Mouse (Mus musculus) midbrain, embryonic 11.5 days (tissue): ENCODE data around the gene Ikzf3. TPM values are rescaled to one million over a fixed set of nuclear protein-coding genes. Genes with fewer than 3 reads are reported as not detected.

ENCODE experiments used
- ATAC-seq: fragments of 200-750 bp; cut with Nextera tagmentation; 2 replicates; pipeline ENCODE4 v1.8.0; 2017; ENCODE audit warnings: moderate TSS enrichment, moderate library complexity; ENCODE audit not compliant: low FRiP score
- DNase-seq: peaks from one replicate; pipeline ENCODE4 v3.0.0; 2015; ENCODE audit warnings: low spot score; ENCODE audit errors: missing footprints
- H3K27ac ChIP-seq: fragments of 300-500 bp; sonication (generic); 2 replicates; pipeline ENCODE4 v1.5.1; 2014; ENCODE audit warnings: low read depth, low read length
- H3K27me3 ChIP-seq: fragments of 300-500 bp; sonication (generic); 2 replicates; pipeline ENCODE4 v1.6.1; 2014; ENCODE audit warnings: mild to moderate bottlenecking, low read length, moderate library complexity, mixed read lengths; ENCODE audit not compliant: control insufficient read depth, insufficient read depth
- H3K36me3 ChIP-seq: fragments of 300-500 bp; sonication (generic); 2 replicates; pipeline ENCODE4 v1.6.1; 2014; ENCODE audit warnings: mild to moderate bottlenecking, low read length, moderate library complexity, mixed read lengths; ENCODE audit not compliant: control insufficient read depth, insufficient read depth
- H3K4me1 ChIP-seq: fragments of 300-500 bp; sonication (generic); 2 replicates; pipeline ENCODE4 v1.6.1; 2014; ENCODE audit warnings: low read length; ENCODE audit not compliant: control insufficient read depth, insufficient read depth
- H3K4me2 ChIP-seq: fragments of 300-500 bp; sonication (generic); 2 replicates; pipeline ENCODE4 v1.6.1; 2014; ENCODE audit warnings: mild to moderate bottlenecking, moderate library complexity
- H3K4me3 ChIP-seq: fragments of 300-500 bp; sonication (generic); 2 replicates; pipeline ENCODE4 v1.5.1; 2014; ENCODE audit warnings: low read depth, low read length
- H3K9ac ChIP-seq: fragments of 300-500 bp; sonication (generic); 2 replicates; pipeline ENCODE4 v1.6.1; 2014; ENCODE audit warnings: low read length
- H3K9me3 ChIP-seq: fragments of 300-500 bp; sonication (generic); 2 replicates; pipeline ENCODE4 v1.6.1; 2016; ENCODE audit warnings: low read length; ENCODE audit not compliant: control insufficient read depth
- WGBS: fragments of 180-500 bp; shearing (Covaris S2); extraction: QIAGEN DNeasy Blood & Tissue Kit; methylation state at CpG from one replicate; pipeline ENCODE4 v1.1.7; 2014; 5-methylcytosine and 5-hydroxymethylcytosine counted together
- polyA plus RNA-seq: library from polyadenylated mRNA; unstranded; fragments of >200 nt; fragmentation: Nextera tagmentation; extraction: Ambion mirVana; gene quantifications from 2 replicates; pipeline ENCODE4 v1.2.1, GENCODE M21; 2014

Gene Ikzf3
- polyA plus RNA-seq, 1 experiment from 2014 or later = 0.18 TPM

DNA sequence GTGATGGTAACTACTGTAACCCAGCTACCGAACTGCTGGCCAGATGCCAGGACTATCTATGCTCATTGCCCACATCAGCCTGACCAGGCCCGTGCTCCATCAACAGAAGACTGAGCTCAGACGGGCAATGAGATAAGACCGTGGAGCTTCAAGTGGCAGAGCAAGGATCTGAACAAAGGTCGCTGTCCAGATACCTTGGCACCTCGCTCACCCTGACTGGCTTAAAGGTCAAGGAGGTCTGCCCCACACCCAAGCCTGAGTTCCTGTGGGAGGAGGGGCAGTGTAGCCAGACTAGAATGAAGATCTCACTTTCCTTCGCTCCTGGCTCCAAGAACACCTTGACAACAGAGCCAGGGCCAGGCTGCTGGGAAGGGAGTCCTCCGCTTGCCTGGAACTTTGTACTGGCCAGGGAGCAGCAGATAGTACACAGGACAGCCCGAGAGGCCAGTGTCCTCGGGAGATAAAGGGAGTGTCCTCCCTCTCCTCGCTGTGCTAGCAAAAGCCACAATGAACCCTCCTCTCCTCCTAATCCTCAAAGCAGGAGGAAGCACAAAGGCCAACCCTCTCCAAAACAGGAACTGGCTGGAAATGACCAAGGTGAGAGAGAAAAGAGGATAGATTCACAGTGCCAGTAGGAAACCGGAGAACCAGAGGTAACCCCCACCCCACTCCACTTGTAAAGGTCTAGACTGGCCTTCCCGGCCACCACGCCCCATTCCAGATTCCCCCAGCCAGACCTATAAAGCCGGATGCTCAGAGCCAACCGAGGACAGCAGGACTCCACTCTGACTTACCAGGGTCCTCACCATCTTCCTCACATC, 34.7 kb upstream of the Ikzf3 start:
- Histone ChIP-seq H3K27ac (peak overlapping the region; percentile 20; the same call in 1 of the 2 replicates), H3K27me3 (no peaks in the 10 kb centered on the region), H3K4me1 (peaks cover 3% of the 10 kb centered on the region; the same call in 1 of the 2 replicates), H3K4me2 (no peak overlapping the region), H3K9me3 (no peaks in the 10 kb centered on the region), H3K9ac (no peak overlapping the region), H3K4me3 (no peak overlapping the region), H3K36me3 (peaks cover 2% of the 10 kb centered on the region; the same call in 1 of the 2 replicates)
- WGBS = 71% methylated on average over 16 of the region's 16 CpGs
- ATAC-seq = no peak
- DNase-seq = no peak

DNA sequence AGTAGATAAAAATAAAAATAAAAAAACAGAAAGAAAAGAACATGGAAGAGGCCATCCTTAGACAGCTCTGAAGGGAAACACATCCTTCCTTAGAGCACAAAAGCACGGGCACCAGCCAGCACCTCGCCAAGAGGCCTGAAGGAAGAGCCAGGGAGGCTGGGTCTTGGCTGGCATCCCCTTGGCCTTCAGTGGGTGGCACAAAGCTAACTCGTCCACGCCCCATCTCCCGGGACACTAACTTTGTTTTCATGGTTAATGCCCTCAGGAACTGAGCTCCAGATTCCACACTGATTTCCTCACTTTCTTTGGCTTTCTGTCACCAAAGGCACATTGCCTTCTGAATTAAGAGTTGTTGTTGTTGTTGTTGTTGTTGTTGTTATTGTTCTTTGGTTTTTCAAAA, 31.9 kb upstream of the Ikzf3 start:
- ATAC-seq (no peak), DNase-seq (no peak)
- Histone ChIP-seq H3K27me3 (no peaks in the 10 kb centered on the region), H3K9ac (no peak overlapping the region), H3K4me3 (no peak overlapping the region), H3K4me2 (no peak overlapping the region), H3K9me3 (no peaks in the 10 kb centered on the region), H3K4me1 (no peaks in the 10 kb centered on the region), H3K27ac (no peak overlapping the region), H3K36me3 (peaks cover under 1% of the 10 kb centered on the region; the same call in 1 of the 2 replicates)
- WGBS = 88% methylated on average over 5 of the region's 5 CpGs

DNA sequence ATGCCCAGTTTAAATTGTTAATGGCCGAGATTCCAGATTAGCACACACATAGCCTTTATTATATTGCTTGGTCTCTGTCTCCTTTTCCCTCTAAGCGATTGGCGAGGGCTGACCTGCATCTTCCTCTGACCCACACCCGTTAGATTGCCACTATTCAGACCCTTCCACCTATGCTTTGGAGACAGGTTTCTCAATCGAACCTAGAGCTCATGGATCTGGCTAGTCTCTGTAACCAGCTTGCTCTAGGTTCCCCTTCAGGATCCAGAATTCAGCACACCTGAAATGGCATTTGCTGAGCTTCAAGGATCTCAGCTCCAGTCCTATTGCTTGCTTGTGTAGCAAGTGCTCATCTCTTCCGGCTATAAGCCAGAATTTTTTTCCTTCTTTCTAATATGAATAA, 23.6 kb upstream of the Ikzf3 start:
- no peak overlapping the region for H3K4me3 ChIP-seq
- DNase-seq (no peak), ATAC-seq (no peak)
- no peak overlapping the region for H3K27ac ChIP-seq
- no peaks in the 10 kb centered on the region for H3K4me1 ChIP-seq
- no peaks in the 10 kb centered on the region for H3K9me3 ChIP-seq
- H3K4me2 ChIP-seq = no peak overlapping the region
- no peaks in the 10 kb centered on the region for H3K27me3 ChIP-seq
- H3K9ac ChIP-seq = no peak overlapping the region
- H3K36me3 ChIP-seq = no peaks in the 10 kb centered on the region
- WGBS = 85% methylated on average over 6 of the region's 6 CpGs

DNA sequence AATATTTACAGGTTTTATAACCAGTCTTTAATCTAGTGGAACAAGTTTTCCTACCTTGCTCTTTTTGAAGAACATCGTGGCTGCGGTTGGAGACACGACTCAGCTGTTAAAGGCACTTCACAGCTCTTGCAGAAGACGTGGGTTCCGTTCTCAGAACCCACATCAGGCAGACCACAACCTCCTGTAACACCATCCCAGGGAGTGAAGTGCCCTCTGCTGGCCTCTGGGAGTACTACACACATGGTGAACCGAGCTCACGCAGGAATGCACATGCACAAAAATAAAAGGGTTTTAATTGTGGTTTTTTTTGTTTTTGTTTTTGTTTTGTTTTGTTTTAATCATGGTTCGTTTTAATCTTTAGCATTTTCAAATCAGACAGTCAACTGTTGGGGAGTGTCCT, 22.5 kb upstream of the Ikzf3 start:
- WGBS = 88% methylated on average over 8 of the region's 8 CpGs
- Histone ChIP-seq H3K27me3 (no peaks in the 10 kb centered on the region), H3K4me3 (no peak overlapping the region), H3K36me3 (no peaks in the 10 kb centered on the region), H3K27ac (no peak overlapping the region), H3K9me3 (no peaks in the 10 kb centered on the region), H3K4me1 (no peaks in the 10 kb centered on the region), H3K9ac (no peak overlapping the region), H3K4me2 (no peak overlapping the region)
- ATAC-seq = no peak
- DNase-seq = no peak

DNA sequence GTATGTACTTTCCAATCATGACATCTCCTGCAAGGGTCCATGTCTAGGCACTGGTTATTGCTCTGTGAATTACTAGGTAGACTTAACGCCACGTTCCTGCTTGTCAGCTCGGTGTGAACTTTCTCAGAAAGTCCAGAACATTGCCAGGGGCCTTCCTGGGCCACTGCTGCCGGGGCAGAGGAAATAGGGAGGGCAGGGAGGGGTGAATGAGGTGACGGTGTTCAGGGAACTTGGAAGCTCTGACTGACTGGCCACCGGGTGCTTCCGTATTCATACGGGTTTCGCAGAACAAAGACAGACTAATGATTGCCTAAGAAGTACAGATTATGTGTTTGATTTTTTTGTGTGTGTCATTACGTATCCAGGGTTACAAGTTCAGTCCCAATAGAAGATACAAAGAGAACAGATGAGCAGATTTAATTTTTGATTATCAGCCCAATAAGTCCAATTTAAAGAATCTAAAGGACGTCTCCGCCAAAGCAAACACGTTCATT, 18.1 kb upstream of the Ikzf3 start:
- Histone ChIP-seq H3K27ac (no peak overlapping the region), H3K27me3 (no peaks in the 10 kb centered on the region; the same call in 1 of the 2 replicates), H3K9ac (no peak overlapping the region), H3K36me3 (no peaks in the 10 kb centered on the region), H3K4me3 (no peak overlapping the region), H3K9me3 (no peaks in the 10 kb centered on the region), H3K4me2 (no peak overlapping the region), H3K4me1 (no peaks in the 10 kb centered on the region)
- DNase-seq (peak; percentile 64), ATAC-seq (no peak)
- WGBS = 78% methylated on average over 13 of the region's 13 CpGs

DNA sequence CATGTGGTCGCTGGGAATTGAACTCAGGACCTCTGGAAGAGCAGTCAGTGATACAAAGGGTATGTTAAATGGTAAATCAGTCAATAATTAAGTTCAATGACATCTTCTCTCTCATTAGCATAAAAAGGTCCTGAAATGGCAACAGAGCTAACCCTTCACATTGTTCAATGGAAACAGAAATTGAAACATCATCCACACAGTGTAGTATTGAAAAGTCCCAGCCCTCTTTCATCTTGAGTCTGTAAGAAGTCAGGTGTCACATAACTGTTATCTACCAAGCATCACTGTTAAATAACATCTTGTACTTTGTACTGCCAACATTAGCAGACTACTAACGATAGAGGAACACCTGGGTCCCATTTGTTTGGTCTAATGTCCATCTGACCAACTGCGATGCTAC, 17.2 kb upstream of the Ikzf3 start:
- H3K4me1 ChIP-seq = no peaks in the 10 kb centered on the region
- WGBS = 87% methylated on average over 3 of the region's 3 CpGs
- no peaks in the 10 kb centered on the region for H3K36me3 ChIP-seq
- no peak overlapping the region for H3K27ac ChIP-seq
- no peak overlapping the region for H3K4me3 ChIP-seq
- no peak for ATAC-seq
- no peaks in the 10 kb centered on the region; the same call in 1 of the 2 replicates for H3K27me3 ChIP-seq
- DNase-seq = no peak
- no peaks in the 10 kb centered on the region for H3K9me3 ChIP-seq
- H3K9ac ChIP-seq = no peak overlapping the region
- H3K4me2 ChIP-seq = no peak overlapping the region

DNA sequence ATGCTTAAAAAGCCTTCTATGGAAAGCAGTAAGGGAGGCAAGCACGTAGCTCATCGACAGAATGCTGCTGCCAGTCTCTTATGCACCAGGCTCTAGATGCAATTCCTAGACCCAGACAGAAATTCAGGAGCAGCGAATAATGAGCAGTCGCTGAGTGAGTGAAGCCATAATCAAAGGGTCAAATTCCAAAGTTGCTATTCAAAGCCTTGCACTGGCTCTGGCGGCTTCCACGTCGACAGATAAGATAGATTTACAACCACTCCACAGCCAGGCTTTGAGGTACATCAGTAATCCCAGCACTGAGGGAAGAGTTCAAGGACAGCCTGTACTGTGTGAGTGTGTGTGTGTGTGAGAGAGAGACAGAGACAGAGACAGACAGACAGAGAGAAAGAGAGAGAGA, 15.1 kb upstream of the Ikzf3 start:
- Histone ChIP-seq H3K36me3 (no peaks in the 10 kb centered on the region), H3K27ac (no peak overlapping the region), H3K4me1 (no peaks in the 10 kb centered on the region), H3K9me3 (no peaks in the 10 kb centered on the region), H3K9ac (no peak overlapping the region), H3K4me2 (no peak overlapping the region), H3K4me3 (no peak overlapping the region), H3K27me3 (no peaks in the 10 kb centered on the region; the same call in 1 of the 2 replicates)
- 63% methylated on average over 7 of the region's 7 CpGs for WGBS
- no peak for ATAC-seq
- DNase-seq = peak; percentile 77

DNA sequence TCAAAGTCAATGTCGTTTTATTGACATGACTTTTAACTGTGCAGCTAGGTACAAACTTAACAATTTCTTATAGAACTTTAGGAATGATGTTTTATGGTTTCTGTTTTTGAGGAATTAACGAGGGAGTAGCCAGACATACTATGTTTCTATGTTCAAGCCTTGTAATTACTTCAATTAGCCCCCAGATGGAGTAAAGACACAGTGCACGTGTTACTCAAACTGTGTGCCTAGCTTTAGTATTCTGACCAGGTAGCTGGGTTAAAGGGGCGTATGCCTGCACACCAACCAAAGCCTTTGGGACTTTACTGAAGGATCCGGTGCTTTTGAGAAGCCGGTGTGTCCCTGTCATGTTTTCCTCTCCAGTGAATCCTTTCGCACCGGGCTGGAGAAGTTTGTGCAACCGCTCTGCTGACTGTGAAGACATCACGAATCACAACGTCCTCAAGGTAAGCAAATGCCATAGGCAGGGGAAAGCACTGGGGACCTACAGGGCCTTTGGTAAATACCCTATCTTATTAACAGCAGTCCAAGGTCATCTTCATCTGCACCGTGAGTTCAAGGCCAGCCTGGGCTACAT, 9.4 kb upstream of the Ikzf3 start:
- no peaks in the 10 kb centered on the region for H3K9me3 ChIP-seq
- no peaks in the 10 kb centered on the region for H3K36me3 ChIP-seq
- H3K27me3 ChIP-seq = peaks cover 6% of the 10 kb centered on the region
- no peak overlapping the region for H3K27ac ChIP-seq
- H3K4me1 ChIP-seq = no peaks in the 10 kb centered on the region; the same call in 1 of the 2 replicates
- no peak overlapping the region for H3K4me3 ChIP-seq
- H3K4me2 ChIP-seq = no peak overlapping the region
- DNase-seq (no peak), ATAC-seq (no peak)
- WGBS = 68% methylated on average over 12 of the region's 12 CpGs
- no peak overlapping the region for H3K9ac ChIP-seq

DNA sequence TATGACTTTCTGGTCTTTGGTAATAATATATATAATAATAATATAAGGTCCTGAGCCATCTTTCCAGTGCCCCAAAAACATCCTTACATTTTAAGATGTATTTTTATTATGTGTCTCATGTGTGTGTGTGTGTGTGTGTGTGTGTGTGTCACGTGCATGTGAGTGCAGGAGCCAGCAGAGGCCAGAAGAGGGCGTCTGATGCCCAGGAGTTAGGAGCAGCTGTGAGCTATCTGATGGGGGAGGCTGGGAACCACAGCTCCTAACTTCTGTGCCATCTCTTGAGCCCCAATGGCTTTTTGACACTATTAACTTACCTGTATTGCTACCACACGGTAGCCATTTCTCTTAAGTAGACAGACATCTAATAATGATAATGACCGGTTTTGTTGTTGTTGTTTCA, 8.1 kb upstream of the Ikzf3 start:
- ATAC-seq = no peak
- H3K27ac ChIP-seq = no peak overlapping the region
- 85% methylated on average over 4 of the region's 4 CpGs for WGBS
- no peak overlapping the region for H3K4me3 ChIP-seq
- H3K27me3 ChIP-seq = peaks cover 17% of the 10 kb centered on the region
- no peaks in the 10 kb centered on the region; the same call in 1 of the 2 replicates for H3K4me1 ChIP-seq
- no peaks in the 10 kb centered on the region for H3K36me3 ChIP-seq
- H3K9ac ChIP-seq = no peak overlapping the region
- DNase-seq = no peak
- H3K4me2 ChIP-seq = no peak overlapping the region
- H3K9me3 ChIP-seq = no peaks in the 10 kb centered on the region
